Mouse (Mus musculus) heart, embryonic 14.5 days (tissue): ENCODE results near the gene Gm9817. TPM values are rescaled to one million over a fixed set of nuclear protein-coding genes. Genes with fewer than 3 reads are reported as not detected.

Source experiments
- polyA plus RNA-seq: library from polyadenylated mRNA; unstranded; fragments of >200 nt; fragmentation: Nextera tagmentation; extraction: Ambion mirVana; gene quantifications from 2 replicates; pipeline ENCODE4 v1.2.1, GENCODE M21; 2014

The Gm9817 gene
- polyA plus RNA-seq, 1 experiment from 2014 or later = 0.18 TPM

Other genes starting within 250 kb of the Gm9817 start
- gene Dtnbp1, start 76.5 kb upstream of the Gm9817 start, polyA plus RNA-seq = 91.6 and 98.5 TPM in 2 replicates